Mouse (Mus musculus) E14TG2a.4 (cell line): Measurements from ENCODE around the gene Htr3b.

Source experiments
- H3K27me3 ChIP-seq: 2 replicates; pipeline ENCODE4 v1.6.1; 2014; ENCODE audit warnings: low read length, control low read depth; ENCODE audit not compliant: insufficient read depth
- H3K36me3 ChIP-seq: 2 replicates; pipeline ENCODE4 v1.6.1; 2014; ENCODE audit warnings: low read length, control low read depth; ENCODE audit not compliant: insufficient read depth
- H3K4me1 ChIP-seq: replicated peaks from 2 replicates; pipeline ENCODE4 v1.6.1; 2014; ENCODE audit warnings: low read depth, low read length, control low read depth
- H3K4me3 ChIP-seq: replicated peaks from 2 replicates; pipeline ENCODE4 v1.5.1; 2014; ENCODE audit warnings: mild to moderate bottlenecking, low read length
- H3K9me3 ChIP-seq: 2 replicates; pipeline ENCODE4 v1.6.1; 2014; ENCODE audit warnings: low read length, control low read depth
- CTCF ChIP-seq: conservative IDR thresholded peaks from 2 replicates; pipeline ENCODE4 v1.5.1; 2014; ENCODE audit warnings: low read length
- NANOG ChIP-seq: IDR thresholded peaks from 2 replicates; pipeline ENCODE4 v1.6.1; 2014; ENCODE audit warnings: borderline replicate concordance, low read length, mixed read lengths
- POU5F1 ChIP-seq: IDR thresholded peaks from 2 replicates; pipeline ENCODE4 v1.6.1; 2014; ENCODE audit warnings: low read length, borderline replicate concordance

Htr3b gene

GRCm38 (mm10) chr9:48962131-48962530 is 2.7 kb downstream of the Htr3b start:
- Histone ChIP-seq H3K36me3 (no peaks in the 10 kb centered on the region), H3K9me3 (no peaks in the 10 kb centered on the region), H3K4me3 (0 out of 2 replicates have a peak overlapping the region, but pooled peaks have one; percentile 51), H3K4me1 (peaks cover 49% of the 10 kb centered on the region), H3K27me3 (peaks cover 56% of the 10 kb centered on the region)
- TF ChIP-seq CTCF, result no peak

GRCm38 (mm10) chr9:48961314-48961713 is 3.5 kb downstream of the Htr3b start:
- peak overlapping the region; percentile 51 for H3K4me3 ChIP-seq
- peaks cover 56% of the 10 kb centered on the region for H3K4me1 ChIP-seq
- no peaks in the 10 kb centered on the region for H3K9me3 ChIP-seq
- peaks cover 55% of the 10 kb centered on the region for H3K27me3 ChIP-seq
- H3K36me3 ChIP-seq, result no peaks in the 10 kb centered on the region
- TF ChIP-seq CTCF (no peak), NANOG (peak; percentile 91)

- H3K9me3 ChIP-seq, result no peaks in the 10 kb centered on the region
- TF ChIP-seq POU5F1 (no peak), NANOG (no peak), CTCF (no peak)
- 0 out of 2 replicates have a peak, but pooled peaks cover 2% of the 10 kb centered on the region for H3K4me1 ChIP-seq
- no peaks in the 10 kb centered on the region for H3K36me3 ChIP-seq
- H3K27me3 ChIP-seq, result peaks cover 11% of the 10 kb centered on the region
- no peak overlapping the region for H3K4me3 ChIP-seq
Measured at GRCm38 (mm10) chr9:48947565-48947964, 17.2 kb downstream of the Htr3b start.

GRCm38 (mm10) chr9:48942349-48942748 is 22.4 kb downstream of the Htr3b start:
- H3K27me3 ChIP-seq, result peaks cover 14% of the 10 kb centered on the region

GRCm38 (mm10) chr9:48929436-48929835 is 35.4 kb downstream of the Htr3b start:
- TF ChIP-seq CTCF (no peak), NANOG (no peak), POU5F1 (no peak)
- Histone ChIP-seq H3K9me3 (no peaks in the 10 kb centered on the region), H3K4me3 (no peak overlapping the region), H3K36me3 (no peaks in the 10 kb centered on the region), H3K27me3 (peaks cover 46% of the 10 kb centered on the region), H3K4me1 (no peaks in the 10 kb centered on the region)

More at GRCm38 (mm10) chr9:48942349-48942748, 22.4 kb downstream of the Htr3b start:
- Histone ChIP-seq H3K9me3 (no peaks in the 10 kb centered on the region), H3K4me1 (0 out of 2 replicates have a peak, but pooled peaks cover 2% of the 10 kb centered on the region), H3K4me3 (no peak overlapping the region), H3K36me3 (no peaks in the 10 kb centered on the region)
- TF ChIP-seq POU5F1, result no peak
- no peak for TF ChIP-seq NANOG
- no peak for TF ChIP-seq CTCF

GRCm38 (mm10) chr9:48928781-48929180 is 36.0 kb downstream of the Htr3b start:
- Histone ChIP-seq H3K4me1 (no peaks in the 10 kb centered on the region), H3K4me3 (no peak overlapping the region), H3K36me3 (no peaks in the 10 kb centered on the region), H3K27me3 (peaks cover 46% of the 10 kb centered on the region), H3K9me3 (no peaks in the 10 kb centered on the region)
- TF ChIP-seq CTCF (no peak), NANOG (no peak), POU5F1 (no peak)

- H3K4me1 ChIP-seq, result peaks cover 2% of the 10 kb centered on the region
- H3K4me3 ChIP-seq, result peak overlapping the region; percentile 43; the same call in 1 of the 2 replicates
- no peaks in the 10 kb centered on the region for H3K9me3 ChIP-seq
- TF ChIP-seq CTCF (no peak), POU5F1 (no peak), NANOG (no peak)
- H3K27me3 ChIP-seq, result peaks cover 4% of the 10 kb centered on the region; the same call in 1 of the 2 replicates
- H3K36me3 ChIP-seq, result no peaks in the 10 kb centered on the region
Measured at GRCm38 (mm10) chr9:48916011-48916788, 48.6 kb downstream of the Htr3b start.

- Histone ChIP-seq H3K9me3 (no peaks in the 10 kb centered on the region), H3K36me3 (no peaks in the 10 kb centered on the region), H3K27me3 (peaks cover 10% of the 10 kb centered on the region; the same call in 1 of the 2 replicates), H3K4me1 (peaks cover 17% of the 10 kb centered on the region), H3K4me3 (peak within 1 kb of the TSS; percentile 73)
- TF ChIP-seq NANOG, result no peak
- no peak for TF ChIP-seq POU5F1
- no peak for TF ChIP-seq CTCF
Measured at GRCm38 (mm10) chr9:48910885-48911537, 53.8 kb downstream of the Htr3b start, which contains the start of gene Htr3a. Htr3a (minus strand) TSS chr9:48911099.
